In genomic region chr17:24737135-24737810, GRCm38 (mm10) we compare ENCODE assay signal across 7 mouse cellular contexts. TPM values are rescaled to one million over a fixed set of nuclear protein-coding genes. Genes with fewer than 3 reads are reported as not detected.
DNase-seq lines count a peak whose midpoint lies in the region; ATAC-seq and TF ChIP-seq lines count a peak whose summit lies in the region.

No protein-coding gene starts in this region.

- 29% methylated on average over 8 of the region's 8 CpGs for WGBS in hindbrain, embryonic 10.5 days
- 25% methylated on average over 8 of the region's 8 CpGs for WGBS in liver, embryonic 14.5 days (ENCODE audit: insufficient replicate concordance)
- WGBS in stomach, embryonic 14.5 days: 23% methylated on average over 8 of the region's 8 CpGs

- H3K9ac ChIP-seq in ES-Bruce4 (ENCODE audit: low read depth, poor library complexity, severe bottlenecking): peak overlapping the region; percentile 33
- peak overlapping the region; percentile 63 for H3K9ac ChIP-seq in liver, embryonic 14.5 days (replicated peaks)
- peak overlapping the region; percentile 54; the same call in 1 of the 2 replicates for H3K9ac ChIP-seq in stomach, embryonic 14.5 days (replicated peaks; ENCODE audit: low read depth, low read length)

- H3K36me3 ChIP-seq in ES-Bruce4 (ENCODE audit: control insufficient read depth, insufficient read depth, low read length, poor library complexity, severe bottlenecking): no peaks in the 10 kb centered on the region
- peaks cover 17% of the 10 kb centered on the region for H3K36me3 ChIP-seq in hindbrain, embryonic 10.5 days
- H3K36me3 ChIP-seq in liver, embryonic 14.5 days (replicated peaks; ENCODE audit: control insufficient read depth, insufficient read depth, low read depth): no peaks in the 10 kb centered on the region; the same call in 1 of the 2 replicates
- H3K36me3 ChIP-seq in stomach, embryonic 14.5 days (ENCODE audit: control insufficient read depth, insufficient read depth, low read length): no peaks in the 10 kb centered on the region; the same call in 1 of the 2 replicates

- no peak for ATAC-seq in liver, embryonic 14.5 days (ENCODE audit: insufficient read depth)
- no peak for ATAC-seq in stomach, embryonic 14.5 days (ENCODE audit: insufficient number of reproducible peaks, insufficient read depth, low FRiP score, low read depth)

- DNase-seq in A20 (ENCODE audit: low read depth, low spot score): peak; percentile 59
- DNase-seq in hindbrain, embryonic 10.5 days (ENCODE audit: low spot score): no peak
- DNase-seq in liver, embryonic 14.5 days (ENCODE audit: low read depth in 3 of 3, low spot score in 3 of 3): no peak
- DNase-seq in T-cell, adult 2 months (ENCODE audit: low spot score): no peak
- DNase-seq in cerebellum, postnatal 14 days: no peak

- H3K9me3 ChIP-seq in ES-Bruce4 (replicated peaks; ENCODE audit: control insufficient read depth, insufficient read depth, low read length, poor library complexity, severe bottlenecking): no peaks in the 10 kb centered on the region
- no peaks in the 10 kb centered on the region for H3K9me3 ChIP-seq in hindbrain, embryonic 10.5 days
- H3K9me3 ChIP-seq in liver, embryonic 14.5 days (ENCODE audit: control insufficient read depth, low read length): no peaks in the 10 kb centered on the region
- no peaks in the 10 kb centered on the region for H3K9me3 ChIP-seq in stomach, embryonic 14.5 days (ENCODE audit: control insufficient read depth, low read depth, low read length)

- H3K4me2 ChIP-seq in liver, embryonic 14.5 days (ENCODE audit: low read depth): peak overlapping the region; percentile 77
- H3K4me2 ChIP-seq in stomach, embryonic 14.5 days (replicated peaks; ENCODE audit: low read depth, low read length): peak overlapping the region; percentile 77

- TF ChIP-seq EP300 in ES-Bruce4 (IDR thresholded peaks at IDR 0.05; ENCODE audit: insufficient read depth, low read depth, low read length): no peak
- no peak for TF ChIP-seq EP300 in liver, embryonic 14.5 days (IDR thresholded peaks at IDR 0.05; ENCODE audit: low read depth)

- peaks cover 2% of the 10 kb centered on the region for H3K4me1 ChIP-seq in ES-Bruce4 (ENCODE audit: control insufficient read depth, insufficient read depth, low read length)
- H3K4me1 ChIP-seq in hindbrain, embryonic 10.5 days (replicated peaks): peaks cover 24% of the 10 kb centered on the region
- H3K4me1 ChIP-seq in liver, embryonic 14.5 days (replicated peaks; ENCODE audit: control insufficient read depth in 2 of 2, insufficient read depth in 2 of 2, low read length in 1 of 2): peaks cover 17 to 21% of the 10 kb centered on the region in 2 experiments
- peaks cover 12% of the 10 kb centered on the region for H3K4me1 ChIP-seq in stomach, embryonic 14.5 days (ENCODE audit: control insufficient read depth, insufficient read depth, low read length)

- TF ChIP-seq POLR2A in ES-Bruce4 (IDR thresholded peaks at IDR 0.05; ENCODE audit: insufficient read depth, low read length): no peak

- no peak for TF ChIP-seq CTCF in ES-Bruce4 (IDR thresholded peaks at IDR 0.05; ENCODE audit: low read depth, low read length)
- peak; percentile 49 for TF ChIP-seq CTCF in liver, embryonic 14.5 days (IDR thresholded peaks at IDR 0.05; ENCODE audit: low read depth)

- H3K4me3 ChIP-seq in ES-Bruce4 (ENCODE audit: low read depth, low read length): peak overlapping the region; percentile 88
- H3K4me3 ChIP-seq in hindbrain, embryonic 10.5 days: peak overlapping the region; percentile 81
- H3K4me3 ChIP-seq in liver, embryonic 14.5 days (ENCODE audit: insufficient read depth in 1 of 2, low read depth in 2 of 2, low read length in 2 of 2): peak overlapping the region; percentile 64 to 96
- H3K4me3 ChIP-seq in stomach, embryonic 14.5 days (ENCODE audit: low read depth, low read length): peak overlapping the region; percentile 53

- no peak overlapping the region for H3K27ac ChIP-seq in ES-Bruce4 (ENCODE audit: insufficient read depth, low read length)
- H3K27ac ChIP-seq in hindbrain, embryonic 10.5 days: no peak overlapping the region
- H3K27ac ChIP-seq in liver, embryonic 14.5 days: no peak overlapping the region; the same call in 1 of the 2 replicates
- H3K27ac ChIP-seq in stomach, embryonic 14.5 days (ENCODE audit: low read length): no peak overlapping the region

- no peaks in the 10 kb centered on the region for H3K27me3 ChIP-seq in ES-Bruce4 (ENCODE audit: control insufficient read depth, insufficient read depth, low read length, poor library complexity, severe bottlenecking)
- H3K27me3 ChIP-seq in hindbrain, embryonic 10.5 days (ENCODE audit: insufficient read depth, poor library complexity, severe bottlenecking): 0 out of 2 replicates have a peak, but pooled peaks cover 10% of the 10 kb centered on the region
- H3K27me3 ChIP-seq in liver, embryonic 14.5 days (ENCODE audit: control insufficient read depth, insufficient read depth, low read length): no peaks in the 10 kb centered on the region
- H3K27me3 ChIP-seq in stomach, embryonic 14.5 days (ENCODE audit: control insufficient read depth, insufficient read depth, low read length): no peaks in the 10 kb centered on the region

RNA-seq across cellular contexts. Expression of gene Msrb1, which starts 0.8 kb away (rescaled TPM):
- 27.8 and 34.5 TPM in 2 replicates for polyA plus RNA-seq in ES-Bruce4 (2011; ENCODE audit: insufficient read depth, insufficient read length, low read depth, missing spikeins)
- 21.4 and 23.4 TPM in 2 replicates for polyA plus RNA-seq in hindbrain, embryonic 10.5 days (2016; fragmentation: Nextera tagmentation; extraction: Ambion mirVana)
- 18.3 and 25.4 TPM in 2 replicates for polyA plus RNA-seq in liver, embryonic 14.5 days (2012; rRNA removed)
- polyA plus RNA-seq in liver, embryonic 14.5 days (2014; fragmentation: Nextera tagmentation; extraction: Ambion mirVana): 28.8 and 28.9 TPM in 2 replicates
- 40.3 and 41.3 TPM in 2 replicates for polyA plus RNA-seq in stomach, embryonic 14.5 days (2014; fragmentation: Nextera tagmentation; extraction: Ambion mirVana)

RNA-seq across cellular contexts. Expression of gene Rpl3l, which starts 9.7 kb away (rescaled TPM):
- 0.65 TPM in 1 of 2 replicates, not detected in the other for polyA plus RNA-seq in ES-Bruce4 (2011; ENCODE audit: insufficient read depth, insufficient read length, low read depth, missing spikeins)
- not detected in 2 replicates for polyA plus RNA-seq in hindbrain, embryonic 10.5 days (2016; fragmentation: Nextera tagmentation; extraction: Ambion mirVana)
- 0.03 TPM in 1 of 2 replicates, not detected in the other for polyA plus RNA-seq in liver, embryonic 14.5 days (2012; rRNA removed)
- polyA plus RNA-seq in liver, embryonic 14.5 days (2014; fragmentation: Nextera tagmentation; extraction: Ambion mirVana): not detected in 2 replicates
- 0.26 TPM in 1 of 2 replicates, not detected in the other for polyA plus RNA-seq in stomach, embryonic 14.5 days (2014; fragmentation: Nextera tagmentation; extraction: Ambion mirVana)

RNA-seq across cellular contexts. Expression of gene Ndufb10, which starts 13.0 kb away (rescaled TPM):
- 88.7 and 90.9 TPM in 2 replicates for polyA plus RNA-seq in ES-Bruce4 (2011; ENCODE audit: insufficient read depth, insufficient read length, low read depth, missing spikeins)
- 212 and 240 TPM in 2 replicates for polyA plus RNA-seq in hindbrain, embryonic 10.5 days (2016; fragmentation: Nextera tagmentation; extraction: Ambion mirVana)
- polyA plus RNA-seq in liver, embryonic 14.5 days (2012; rRNA removed): 84.0 and 162 TPM in 2 replicates
- polyA plus RNA-seq in liver, embryonic 14.5 days (2014; fragmentation: Nextera tagmentation; extraction: Ambion mirVana): 207 and 216 TPM in 2 replicates
- 226 and 259 TPM in 2 replicates for polyA plus RNA-seq in stomach, embryonic 14.5 days (2014; fragmentation: Nextera tagmentation; extraction: Ambion mirVana)

RNA-seq across cellular contexts. Expression of gene Hs3st6, which starts 15.5 kb away (rescaled TPM):
- 0.72 TPM in 1 of 2 replicates, not detected in the other for polyA plus RNA-seq in ES-Bruce4 (2011; ENCODE audit: insufficient read depth, insufficient read length, low read depth, missing spikeins)
- polyA plus RNA-seq in hindbrain, embryonic 10.5 days (2016; fragmentation: Nextera tagmentation; extraction: Ambion mirVana): 1.5 and 2.0 TPM in 2 replicates
- 0.03 and 0.06 TPM in 2 replicates for polyA plus RNA-seq in liver, embryonic 14.5 days (2012; rRNA removed)
- not detected in 2 replicates for polyA plus RNA-seq in liver, embryonic 14.5 days (2014; fragmentation: Nextera tagmentation; extraction: Ambion mirVana)
- polyA plus RNA-seq in stomach, embryonic 14.5 days (2014; fragmentation: Nextera tagmentation; extraction: Ambion mirVana): 1.1 and 1.5 TPM in 2 replicates

RNA-seq across cellular contexts. Expression of gene Rps2, which starts 19.4 kb away (rescaled TPM):
- 1,670 and 1,851 TPM in 2 replicates for polyA plus RNA-seq in ES-Bruce4 (2011; ENCODE audit: insufficient read depth, insufficient read length, low read depth, missing spikeins)
- polyA plus RNA-seq in hindbrain, embryonic 10.5 days (2016; fragmentation: Nextera tagmentation; extraction: Ambion mirVana): 1,403 and 1,781 TPM in 2 replicates
- 2,096 and 2,246 TPM in 2 replicates for polyA plus RNA-seq in liver, embryonic 14.5 days (2012; rRNA removed)
- polyA plus RNA-seq in liver, embryonic 14.5 days (2014; fragmentation: Nextera tagmentation; extraction: Ambion mirVana): 1,219 and 1,250 TPM in 2 replicates
- polyA plus RNA-seq in stomach, embryonic 14.5 days (2014; fragmentation: Nextera tagmentation; extraction: Ambion mirVana): 1,483 and 1,587 TPM in 2 replicates
